Mouse (Mus musculus) lung, postnatal 10 days (tissue): ENCODE results near the gene Zfp942.

ENCODE experiments used
- DNase-seq: peaks from one replicate; pipeline ENCODE4 v3.0.0; 2021

Zfp942 gene

GRCm38 (mm10) chr17:21962107-21962907 is at the start of gene Zfp942, which contains the start of gene Zfp943:
Zfp942 (minus strand) TSS chr17:21962464.
Zfp943 (plus strand) TSS chr17:21962552.
- DNase-seq, result peak; percentile 74

DNA sequence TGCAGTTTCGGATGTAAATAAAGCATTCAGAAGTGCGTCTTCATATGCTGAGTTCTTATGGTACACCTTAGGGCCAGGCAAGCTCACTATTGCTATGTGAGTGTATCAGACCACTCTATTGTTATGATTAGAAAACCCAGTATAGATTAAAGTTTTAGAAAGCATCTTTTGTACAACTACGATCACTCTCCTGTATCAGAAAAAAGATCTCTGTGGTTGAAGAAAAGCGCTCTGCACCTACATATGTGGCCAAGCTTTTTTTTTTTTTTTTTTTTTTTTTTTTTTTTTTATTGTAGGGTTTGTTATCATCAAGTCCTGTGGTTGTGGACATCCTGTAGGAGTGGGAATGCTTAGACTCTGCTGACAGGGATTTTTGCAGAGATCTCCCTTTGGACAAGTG is 1.0 kb upstream of the Zfp942 start:
- DNase-seq, result no peak

DNA sequence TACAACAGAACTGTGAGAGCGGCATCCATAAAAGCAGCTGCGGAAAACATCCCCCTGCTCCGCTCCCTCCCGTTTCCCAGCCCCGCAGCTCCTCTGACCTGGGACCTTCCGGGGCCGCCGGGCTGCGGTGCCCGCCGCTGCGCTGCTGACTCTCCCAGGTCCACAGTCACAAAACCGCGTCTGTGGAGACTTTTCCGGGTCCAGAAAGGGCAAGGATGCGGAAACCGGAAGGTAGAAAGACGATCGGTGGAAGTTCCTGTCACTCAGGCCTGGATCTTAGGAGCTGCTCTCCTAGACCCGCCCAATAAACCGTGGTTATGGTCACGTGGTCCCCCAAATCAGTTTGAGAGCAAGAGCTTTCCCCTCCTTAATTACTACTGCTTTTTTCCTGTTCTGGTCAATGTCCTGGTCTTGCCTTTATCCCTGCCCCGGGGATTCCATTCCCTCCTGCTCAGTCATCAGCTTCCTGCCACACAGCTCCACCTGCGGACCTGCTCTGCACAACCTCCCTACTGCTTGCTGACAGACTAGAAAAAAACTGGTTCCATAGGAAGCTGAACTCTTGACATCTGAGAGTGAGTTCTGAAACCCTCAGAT is 52.7 kb downstream of the Zfp942 start, which contains the start of gene Zfp995:
Gene Zfp995, minus strand, starts transcription at position 471 of the 597 bp plus-strand sequence.
- peak; percentile 80 for DNase-seq

- DNase-seq, result no peak
Observed at GRCm38 (mm10) chr17:21909039-21909438, 53.2 kb downstream of the Zfp942 start.
